Mouse (Mus musculus): ENCODE data around the gene Clec2h.
"Not testable (repeated sequence)": the region's sequence is repeated elsewhere in the genome, so short reads cannot be mapped to it uniquely, and the experiment has no call there.

Gene Clec2h

DNA sequence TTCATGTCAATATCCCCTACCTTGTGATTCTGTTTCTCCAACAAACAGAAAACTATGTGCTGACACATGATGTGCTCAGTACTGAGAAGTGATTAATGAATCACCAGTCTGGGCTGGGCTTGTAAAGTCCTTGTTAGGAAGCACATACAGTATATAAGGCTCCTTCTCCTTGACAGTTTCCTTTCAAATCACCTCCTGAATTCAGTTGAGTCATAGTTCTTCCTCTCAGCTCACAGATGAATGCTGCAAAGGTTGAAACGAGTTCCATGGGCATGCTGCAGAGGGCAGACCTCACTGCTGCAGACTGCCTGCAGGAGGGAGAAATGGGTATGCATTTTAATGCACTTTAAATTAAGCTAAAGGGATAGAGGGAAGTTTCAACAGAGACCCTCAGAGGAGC lies at the start of gene Clec2h:
TSS of gene Clec2h (plus strand) at position 180 of the 400 bp plus-strand sequence.
- DNase-seq (ENCODE audit: low spot score), result no peak

DNA sequence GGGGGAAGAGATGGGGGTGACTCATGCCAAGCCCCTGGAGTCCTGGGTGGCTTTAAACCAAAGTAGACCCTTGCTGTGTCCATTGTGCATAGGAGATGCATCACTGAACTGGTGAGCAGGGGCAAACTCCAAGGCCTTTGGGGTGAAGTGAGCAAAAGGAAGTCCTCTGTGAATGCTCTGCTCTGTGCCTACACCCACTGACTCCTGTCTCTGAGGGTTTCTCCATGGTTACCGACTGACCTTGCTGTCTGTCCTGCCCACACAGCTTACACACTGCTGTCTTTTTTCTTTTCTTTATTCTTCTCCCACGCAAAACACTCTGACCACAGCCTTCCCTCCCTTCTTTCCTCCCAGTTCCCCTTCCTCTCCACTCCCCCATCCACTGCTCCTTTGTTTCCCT lies 39.5 kb upstream of the Clec2h start:
- no peak for DNase-seq (ENCODE audit: low spot score)

DNA sequence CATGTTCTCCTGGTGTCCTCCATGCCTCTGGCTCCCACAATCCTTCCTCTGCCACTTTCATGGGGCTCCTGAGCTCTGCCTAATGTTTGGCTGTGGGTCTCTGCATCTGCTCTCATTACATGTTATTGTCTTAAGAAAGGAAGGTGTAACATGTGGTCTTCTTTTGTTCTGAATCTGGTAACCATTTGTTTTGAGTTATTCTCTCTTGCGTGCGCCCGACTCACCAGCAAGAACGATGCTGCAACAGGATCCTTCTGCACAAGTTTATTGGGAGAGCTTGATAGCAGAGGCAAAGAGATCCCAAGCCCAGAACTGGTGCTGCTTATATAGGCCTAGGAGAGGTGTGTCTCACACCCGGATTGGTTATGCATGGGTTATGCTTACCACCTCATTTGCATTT lies 38.8 kb upstream of the Clec2h start, which contains the start of gene Klrb1a:
TSS of gene Klrb1a (minus strand) at position 101 of the 400 bp plus-strand sequence.
- not testable (repeated sequence) for DNase-seq (ENCODE audit: low spot score)

DNA sequence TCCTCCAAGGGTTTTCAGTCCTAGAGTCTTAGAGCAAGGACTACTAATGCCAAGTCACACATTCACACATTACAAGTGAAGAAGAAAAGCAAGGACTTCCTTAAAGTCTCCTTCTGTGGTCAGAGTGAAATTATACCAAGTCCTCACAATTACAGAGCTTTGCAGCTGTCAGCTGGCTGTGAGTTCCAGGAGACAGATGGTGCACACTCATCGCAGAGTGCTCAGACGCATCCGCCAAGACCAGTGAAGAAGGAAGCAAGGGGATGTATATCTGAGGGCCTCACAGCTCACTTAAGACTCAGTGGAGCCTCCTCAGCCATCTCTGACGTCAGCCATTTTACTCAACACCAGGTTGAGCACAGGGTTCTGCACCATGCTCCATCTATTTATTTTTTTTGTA lies 37.8 kb upstream of the Clec2h start:
- DNase-seq (ENCODE audit: low spot score), result no peak

DNA sequence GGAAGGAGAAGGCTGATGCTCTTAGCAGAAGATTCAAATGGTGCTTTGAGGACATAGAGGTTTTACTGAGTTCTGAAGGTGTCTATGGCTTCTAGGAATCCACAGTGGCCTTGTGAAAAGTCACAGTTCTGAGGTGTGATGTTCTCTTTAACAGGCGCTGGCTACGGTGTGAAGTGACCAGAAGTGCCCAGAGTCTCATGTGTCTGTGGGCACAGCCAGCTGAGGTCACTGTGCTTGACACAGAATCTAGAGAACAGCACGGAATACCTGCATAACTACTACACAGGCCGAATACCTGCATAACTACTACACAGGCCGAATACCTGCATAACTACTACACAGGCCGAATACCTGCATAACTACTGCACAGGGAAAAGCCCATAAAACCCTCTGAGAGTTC lies 36.9 kb upstream of the Clec2h start:
- DNase-seq (ENCODE audit: low spot score), result not testable (repeated sequence)

DNA sequence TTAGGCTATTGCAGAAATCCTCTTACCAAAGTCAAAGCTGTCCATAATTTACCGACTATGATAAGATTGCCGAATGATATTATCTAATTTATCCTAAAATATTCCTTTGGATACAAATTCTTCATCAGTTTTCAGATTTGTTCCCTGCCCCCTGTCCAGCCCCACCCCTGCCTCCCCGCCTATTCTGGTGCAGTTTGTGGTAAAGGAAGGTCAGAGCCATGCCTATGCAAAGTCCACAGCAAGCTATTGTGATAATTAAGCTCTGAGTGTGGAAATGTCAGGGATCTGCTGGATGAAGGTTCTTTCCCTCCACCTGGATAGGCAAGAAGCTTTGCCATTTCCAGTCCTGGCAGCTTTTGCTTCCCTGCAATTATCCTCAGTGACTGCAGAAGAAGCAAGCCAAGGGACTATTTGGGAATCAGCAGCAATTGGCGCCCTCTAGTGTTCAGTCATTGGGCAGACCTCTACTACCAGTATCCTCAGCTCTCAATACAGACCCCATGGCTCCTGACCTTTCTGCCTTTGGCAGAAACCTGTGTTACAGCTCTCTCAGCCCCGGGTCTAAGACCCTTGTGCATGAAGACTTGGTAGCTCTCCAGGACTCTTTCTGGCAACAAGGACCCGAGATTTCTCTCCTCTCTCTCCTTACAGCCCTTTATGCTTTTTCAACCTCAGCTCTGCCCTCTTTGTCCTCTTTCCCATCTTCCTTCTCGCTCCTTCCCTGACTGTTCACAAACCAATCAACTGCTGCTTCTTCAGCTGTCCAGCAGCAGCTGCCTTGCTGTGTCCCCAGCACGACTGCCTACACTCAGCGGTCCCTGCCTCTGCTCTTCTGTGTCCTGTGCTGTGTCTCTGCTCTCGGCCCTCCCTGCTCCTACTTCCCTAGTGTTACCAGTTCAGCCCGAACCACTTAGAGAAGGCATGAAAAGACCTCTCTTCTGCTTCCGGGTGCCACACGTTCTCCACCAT lies 32.1 kb upstream of the Clec2h start:
- peak; percentile 26 for DNase-seq (ENCODE audit: low spot score)

DNA sequence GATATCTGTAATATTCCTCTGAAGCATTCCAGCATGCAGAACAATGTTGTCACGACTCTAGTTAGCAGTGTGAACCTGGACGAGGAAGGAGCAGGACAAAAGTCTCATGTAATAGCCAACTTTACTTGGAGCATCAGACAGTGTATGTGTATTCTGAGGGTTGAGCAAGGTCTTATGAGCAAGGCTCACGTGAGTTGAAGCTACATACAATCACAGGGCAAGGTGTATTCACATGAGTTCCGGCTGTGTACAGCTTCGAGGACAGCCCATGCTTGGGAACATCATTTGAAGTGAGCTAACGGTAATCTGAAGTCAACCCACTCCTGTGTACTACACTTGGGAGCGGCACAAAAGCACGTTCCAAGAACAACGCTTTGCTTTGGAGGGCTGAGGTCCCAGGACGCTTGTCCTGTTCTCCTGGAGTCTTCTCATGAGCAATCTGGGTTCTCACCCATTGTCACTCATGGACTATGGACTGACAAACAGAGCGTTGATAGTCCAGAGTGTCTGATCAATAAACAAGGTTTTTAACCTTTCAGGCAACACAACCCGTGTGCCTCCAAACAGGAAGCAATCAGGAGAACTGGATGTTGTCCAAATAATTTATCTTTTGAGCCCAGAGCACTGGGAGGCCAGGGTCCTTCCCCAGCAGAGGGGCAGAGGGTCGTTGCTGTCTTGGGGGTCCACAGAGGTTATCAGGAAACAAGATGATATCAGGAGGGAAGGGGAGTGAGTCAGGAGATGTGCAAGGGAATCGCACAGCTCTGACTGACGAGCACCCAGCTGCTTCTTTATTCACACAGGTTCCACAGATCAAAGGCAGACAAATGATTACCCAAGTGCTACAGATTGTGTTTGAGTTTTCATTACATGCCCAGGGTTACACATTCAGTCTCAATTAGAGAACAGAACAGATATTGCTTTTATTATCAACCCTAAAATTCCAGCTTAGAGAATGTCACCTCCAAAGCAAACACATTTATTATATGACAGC lies 31.0 kb upstream of the Clec2h start:
- DNase-seq (ENCODE audit: low spot score), result not testable (repeated sequence)

DNA sequence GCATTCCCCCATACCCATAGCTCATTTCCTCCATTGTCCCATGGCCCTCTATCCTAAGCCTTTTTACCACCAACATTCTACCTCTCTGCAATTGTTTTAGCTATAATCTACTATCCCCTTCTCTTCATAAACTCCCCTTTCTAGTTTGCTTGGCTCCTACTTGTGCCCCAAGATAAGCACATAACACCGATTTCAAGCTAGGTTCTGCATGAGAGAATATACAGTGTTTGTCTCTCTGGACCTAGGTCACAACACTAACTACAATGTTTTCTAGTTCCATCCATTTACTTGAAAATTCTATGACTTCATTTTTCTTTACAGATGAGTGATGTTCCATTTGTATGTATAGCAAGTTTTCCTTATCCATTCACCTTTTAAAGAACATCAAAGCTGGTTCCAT lies 21.5 kb upstream of the Clec2h start:
- no peak for DNase-seq (ENCODE audit: low spot score)

DNA sequence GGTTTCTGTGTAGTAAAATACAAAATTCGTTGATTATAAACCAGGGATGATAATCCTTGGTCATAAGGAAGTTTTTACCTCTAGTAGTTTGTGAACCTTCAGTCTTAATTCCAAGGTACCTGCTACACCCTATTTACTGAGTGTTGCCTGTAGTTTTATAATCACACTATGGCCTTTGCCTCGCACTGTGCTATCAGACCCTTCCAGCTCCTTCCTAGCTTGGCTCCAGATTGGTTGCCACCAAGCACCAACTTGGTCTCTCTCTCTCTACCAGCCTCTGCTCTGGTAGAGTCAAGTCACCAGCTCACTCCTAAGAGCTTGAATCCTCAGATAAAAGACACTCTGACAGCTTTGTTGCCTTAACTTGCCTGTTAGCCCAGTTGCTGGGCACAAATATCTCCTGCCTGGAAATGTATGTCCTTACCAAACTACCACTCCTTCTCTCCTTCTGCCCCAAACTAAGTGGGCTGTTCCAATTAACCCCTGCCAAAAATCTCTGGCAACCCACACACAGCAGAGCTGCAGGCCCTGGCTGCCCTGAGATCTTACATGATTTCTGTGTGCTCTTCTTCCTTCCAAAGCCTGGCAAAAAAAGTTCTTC lies 21.0 kb upstream of the Clec2h start:
- no peak for DNase-seq (ENCODE audit: low spot score)

DNA sequence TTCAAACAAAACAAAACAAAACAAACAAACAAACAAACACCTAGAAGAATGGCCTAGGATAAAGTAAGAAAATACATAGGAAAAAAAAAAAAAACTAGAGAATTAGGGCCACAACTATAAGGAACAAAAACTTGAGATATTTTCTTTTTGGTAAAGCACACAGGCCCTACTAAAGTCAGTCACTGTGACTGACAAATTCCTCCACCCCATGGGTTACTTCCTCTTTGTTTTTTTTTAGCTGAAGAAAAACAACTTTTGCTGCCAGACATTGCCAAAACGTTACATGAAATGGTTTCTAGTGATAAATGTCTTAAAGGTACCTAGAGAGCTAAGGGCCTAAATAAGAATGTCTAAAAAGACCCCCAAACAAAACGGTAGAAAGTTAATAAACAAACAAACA lies 18.2 kb upstream of the Clec2h start:
- DNase-seq (ENCODE audit: low spot score), result no peak

DNA sequence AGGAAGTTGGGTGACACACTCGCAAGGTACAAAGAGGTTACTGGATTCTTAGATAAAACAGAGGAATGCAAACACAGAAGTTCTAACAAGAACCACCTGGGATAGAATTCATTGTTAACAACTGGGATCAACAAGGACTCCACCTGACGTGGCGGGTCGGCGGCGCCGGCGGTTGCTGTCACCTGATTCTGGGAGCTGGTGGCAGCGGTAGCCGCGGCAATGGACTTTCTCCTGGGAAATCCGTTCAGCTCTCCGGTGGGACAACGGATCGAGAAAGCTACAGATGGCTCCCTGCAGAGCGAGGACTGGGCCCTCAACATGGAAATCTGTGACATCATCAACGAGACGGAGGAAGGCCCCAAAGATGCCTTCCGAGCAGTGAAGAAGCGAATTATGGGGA lies 17.5 kb upstream of the Clec2h start:
- DNase-seq (ENCODE audit: low spot score), result not testable (repeated sequence)

DNA sequence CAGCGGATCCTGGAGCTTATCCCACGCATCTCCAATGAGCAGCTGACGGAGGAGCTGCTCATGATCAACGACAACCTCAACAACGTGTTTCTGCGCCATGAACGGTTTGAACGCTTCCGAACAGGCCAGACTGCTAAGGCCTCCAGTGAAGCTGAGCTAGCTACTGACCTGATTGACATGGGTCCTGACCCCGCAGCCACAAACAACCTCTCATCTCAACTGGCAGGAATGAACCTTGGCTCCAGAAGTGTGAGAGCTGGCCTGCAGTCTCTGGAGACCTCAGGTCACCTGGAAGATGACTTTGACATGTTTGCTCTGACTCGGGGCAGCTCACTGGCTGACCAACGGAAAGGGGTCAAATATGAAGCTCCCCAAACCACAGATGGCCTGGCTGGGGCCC lies 16.5 kb upstream of the Clec2h start:
- DNase-seq (ENCODE audit: low spot score), result not testable (repeated sequence)

DNA sequence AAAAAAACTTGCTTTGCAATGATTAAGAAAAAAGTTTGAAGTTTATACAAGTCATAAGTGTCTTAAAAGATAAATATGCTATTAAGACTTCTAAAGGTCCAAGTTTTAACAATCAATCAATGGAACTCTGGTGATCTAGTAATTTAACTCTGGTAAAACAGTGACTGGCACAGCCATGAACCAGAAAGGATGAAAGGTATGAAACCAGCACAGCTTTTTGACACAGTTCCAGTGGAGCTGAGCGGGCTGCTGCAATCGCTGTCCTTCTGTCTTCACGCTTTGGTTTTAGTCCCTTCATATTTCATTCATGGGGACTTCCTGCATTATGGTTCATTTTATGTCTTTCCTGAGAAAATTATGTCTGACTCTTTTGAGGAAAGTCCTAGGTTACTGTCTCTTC lies 12.5 kb upstream of the Clec2h start:
- no peak for DNase-seq (ENCODE audit: low spot score)

DNA sequence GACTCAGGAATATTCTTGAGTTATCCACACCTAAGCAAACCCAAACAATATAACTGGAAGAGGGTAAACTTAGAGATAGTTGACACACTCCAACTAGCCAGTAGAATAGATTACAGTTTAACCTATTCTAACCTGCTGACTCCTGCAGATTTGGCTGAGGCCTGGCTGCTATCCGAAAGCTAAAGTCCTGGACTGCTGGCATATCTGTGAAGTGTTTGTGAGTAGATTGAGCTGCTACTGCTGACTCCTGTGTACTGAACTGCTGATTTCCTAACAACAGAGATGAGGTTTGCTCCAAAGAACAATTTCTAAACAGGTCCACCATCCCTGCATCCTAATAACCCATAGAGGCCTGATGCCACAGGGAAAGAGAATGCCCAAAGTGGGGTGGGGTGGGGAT lies 12.0 kb upstream of the Clec2h start:
- DNase-seq (ENCODE audit: low spot score), result no peak

DNA sequence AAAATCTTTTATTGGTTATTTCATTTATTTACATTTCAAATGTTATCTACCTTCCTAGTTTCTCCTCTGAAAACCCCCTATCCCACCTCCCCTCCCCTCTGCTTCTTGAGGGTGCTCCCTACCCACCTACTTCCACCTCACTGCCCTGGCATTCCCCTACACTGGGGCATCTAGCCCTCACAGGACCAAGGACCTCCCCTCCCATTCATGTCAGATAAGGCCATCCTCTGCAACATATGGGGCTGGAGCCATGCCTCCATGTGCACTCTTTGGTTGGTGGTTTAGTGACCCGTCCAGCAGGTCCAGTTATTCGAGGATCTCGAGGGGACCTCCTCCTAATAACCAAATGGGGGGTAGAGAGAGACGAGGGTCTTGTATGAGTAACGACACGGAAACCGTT lies 11.4 kb upstream of the Clec2h start:
- not testable (repeated sequence) for DNase-seq (ENCODE audit: low spot score)

DNA sequence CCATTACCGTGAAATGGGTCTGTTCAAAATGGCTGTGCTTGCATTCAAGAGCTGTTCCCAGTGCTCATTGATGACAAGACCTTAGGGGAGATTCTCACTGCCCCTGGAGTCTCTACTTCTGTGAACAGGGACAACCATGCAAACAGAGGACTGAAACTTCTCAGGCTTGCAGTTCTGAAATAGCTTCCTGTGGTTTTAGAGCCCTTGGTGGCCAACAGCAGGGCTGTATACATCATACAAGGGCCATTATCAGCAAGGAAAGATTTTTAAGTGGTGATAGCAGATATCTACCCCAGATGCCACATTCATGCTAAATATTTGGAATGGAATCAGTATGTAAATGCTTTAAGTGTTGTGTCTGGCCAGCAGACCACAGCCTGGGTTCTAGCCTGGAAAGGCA lies 9.2 kb upstream of the Clec2h start:
- no peak for DNase-seq (ENCODE audit: low spot score)

DNA sequence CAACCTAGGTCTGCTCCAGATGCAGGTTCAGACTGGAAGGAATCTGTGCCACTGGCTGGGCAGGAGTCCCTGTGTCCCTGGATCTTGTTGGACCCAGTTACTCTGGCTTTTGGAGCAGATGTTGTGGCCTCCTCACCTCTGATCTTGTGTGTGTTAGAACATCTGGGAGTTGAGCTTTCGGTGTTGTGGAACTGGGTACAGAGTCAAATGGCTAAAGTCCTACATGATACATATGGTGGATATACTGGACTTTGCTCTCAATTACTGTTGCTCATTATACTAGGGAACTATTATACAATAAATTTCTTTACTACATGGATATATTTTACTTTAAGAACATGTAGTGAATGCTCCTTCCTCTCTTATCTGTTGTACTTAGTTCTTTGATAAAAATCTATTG lies 936 bp upstream of the Clec2h start:
- no peak for DNase-seq (ENCODE audit: low spot score)

DNA sequence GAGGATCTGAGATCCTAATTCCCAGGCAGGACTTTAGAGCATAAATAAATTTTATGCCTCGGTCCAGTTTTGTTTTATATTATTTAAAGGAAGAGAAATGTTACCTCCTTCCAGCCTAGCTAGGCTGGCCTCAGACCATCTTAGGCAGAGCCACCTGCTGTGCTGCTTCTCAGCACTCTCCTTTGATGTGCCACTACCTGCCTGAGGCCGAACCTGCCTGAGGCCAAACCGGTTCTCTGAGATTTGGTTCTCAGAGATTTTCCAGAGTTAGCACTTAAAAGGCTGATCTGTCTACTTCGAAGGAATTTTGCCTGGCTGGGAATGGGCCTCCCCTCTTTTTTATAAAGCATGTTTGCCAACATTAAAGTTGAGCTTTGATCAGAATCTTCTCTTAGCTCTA lies 7.8 kb downstream of the Clec2h start:
- no peak for DNase-seq (ENCODE audit: low spot score)

DNA sequence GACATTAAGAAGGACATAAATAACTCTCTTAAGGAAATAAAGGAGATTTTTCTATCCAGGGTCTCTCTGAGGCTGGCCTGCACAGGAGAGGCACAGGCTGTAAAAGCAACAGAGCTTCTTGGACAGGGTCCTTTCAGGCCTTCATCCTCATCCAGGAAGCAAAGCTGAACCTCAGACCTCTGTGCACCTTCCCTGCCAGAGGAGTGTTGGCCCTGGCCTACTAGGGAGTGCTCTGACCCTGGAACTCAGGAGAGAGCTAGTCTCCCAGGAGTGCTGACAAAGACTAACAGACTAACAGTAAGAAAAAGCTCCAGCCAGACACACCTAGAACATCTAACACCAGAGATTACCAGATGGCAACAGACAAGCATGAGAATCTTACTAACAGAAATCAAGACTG lies 17.4 kb downstream of the Clec2h start:
- DNase-seq (ENCODE audit: low spot score), result no peak

DNA sequence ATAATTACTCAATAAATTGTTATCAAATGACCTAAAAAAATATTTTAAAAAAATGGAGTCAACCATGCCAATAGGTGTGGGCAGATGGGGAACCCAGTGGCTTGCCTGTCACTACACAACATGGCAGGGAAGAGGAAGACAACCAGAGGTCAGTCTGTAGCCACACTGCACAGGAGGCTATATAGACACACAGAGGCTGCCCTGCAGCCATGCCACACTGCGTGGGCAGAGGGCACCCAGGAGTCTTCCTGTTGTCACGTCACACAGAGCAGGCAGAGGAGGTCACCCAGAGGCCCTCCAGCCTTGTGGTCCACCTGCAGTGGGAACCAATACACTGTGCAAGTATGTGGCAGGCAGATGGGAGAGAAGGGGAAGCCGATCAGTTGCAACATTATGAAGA lies 39.5 kb downstream of the Clec2h start:
- no peak for DNase-seq (ENCODE audit: low spot score)

DNA sequence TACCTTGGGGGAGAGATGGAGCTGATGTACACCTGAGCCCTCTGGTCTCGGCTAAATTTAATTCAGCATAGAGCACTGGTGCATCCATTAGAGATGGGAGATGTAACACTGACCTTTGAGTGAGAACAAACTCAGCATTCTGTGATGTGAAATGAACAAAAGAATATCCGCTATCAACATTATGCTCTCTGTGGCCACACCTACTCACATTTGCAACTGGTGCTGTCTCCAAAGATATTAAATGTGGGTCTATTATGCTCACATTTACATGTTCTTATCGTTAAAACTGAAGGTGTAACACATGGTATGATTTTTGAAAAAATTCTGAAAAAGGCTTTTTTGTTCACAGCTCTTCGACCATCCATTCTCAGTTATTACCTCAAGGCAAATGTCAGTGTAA lies 60.8 kb downstream of the Clec2h start, which contains the start of gene Klrb1:
TSS of gene Klrb1 (minus strand) at position 101 of the 400 bp plus-strand sequence.
- DNase-seq (ENCODE audit: low spot score), result no peak

Measured in layer of hippocampus, adult 9-10 months (tissue).